Mouse (Mus musculus): Measurements from ENCODE around the gene Cd164. TPM values are rescaled to one million over a fixed set of nuclear protein-coding genes. Genes with fewer than 3 reads are reported as not detected.
A peak's percentile ranks its signal among the peaks of the same experiment; 100 is the strongest.

Gene Cd164
- 100 to 1,000 TPM; 221 to 227 TPM for total RNA-seq (2021)
- long read RNA-seq, experiment 1, transcript Cd164-201 (6 exons, 2,922 nt): major isoform, 85 of 105 reads
- long read RNA-seq, experiment 1, partial matches to known transcripts: 1 of 105 reads
- long read RNA-seq, experiment 1, other reads (novel, unspliced or antisense): 19 of 105 reads
- long read RNA-seq, experiment 2, transcript Cd164-201 (6 exons, 2,922 nt): major isoform, 126 of 144 reads
- long read RNA-seq, experiment 2, partial matches to known transcripts: 9 of 144 reads
- long read RNA-seq, experiment 2, other reads (novel, unspliced or antisense): 9 of 144 reads

DNA sequence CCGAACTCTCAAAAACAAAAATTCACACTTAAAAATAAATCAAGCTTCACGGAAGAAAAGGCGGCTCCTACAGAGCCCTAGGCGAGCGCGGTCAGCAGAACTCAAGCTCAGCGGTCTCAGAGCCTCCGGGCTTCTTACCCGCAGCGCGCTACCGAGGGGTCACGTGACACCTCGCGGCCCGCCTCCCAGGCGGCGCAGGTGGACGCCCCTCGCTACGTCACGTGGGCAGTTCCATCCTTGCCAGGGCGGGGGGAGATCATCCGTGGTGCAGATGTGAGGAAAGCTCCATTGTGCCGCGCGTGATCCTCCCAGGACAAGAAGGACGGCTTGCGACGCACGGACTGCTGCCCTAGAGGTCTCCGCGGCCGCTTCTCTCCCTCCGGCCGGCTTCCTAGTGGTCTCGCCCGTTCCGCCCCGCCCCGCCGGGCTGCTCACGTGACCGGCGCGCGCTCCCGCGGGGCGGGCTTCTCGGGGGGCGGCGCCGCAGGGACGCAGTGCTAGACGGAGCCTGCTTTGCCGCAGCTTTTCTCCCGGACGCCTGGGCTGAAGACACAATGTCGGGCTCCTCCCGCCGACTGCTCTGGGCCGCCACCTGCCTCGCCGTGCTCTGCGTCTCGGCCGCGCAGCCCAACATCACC, at the start of gene Cd164:
Gene Cd164 (plus strand): TSS at position 434 of the 638 bp plus-strand sequence.
- DNase-seq (ENCODE audit: low spot score in 2 of 2): peak; percentile 88 to 93

DNA sequence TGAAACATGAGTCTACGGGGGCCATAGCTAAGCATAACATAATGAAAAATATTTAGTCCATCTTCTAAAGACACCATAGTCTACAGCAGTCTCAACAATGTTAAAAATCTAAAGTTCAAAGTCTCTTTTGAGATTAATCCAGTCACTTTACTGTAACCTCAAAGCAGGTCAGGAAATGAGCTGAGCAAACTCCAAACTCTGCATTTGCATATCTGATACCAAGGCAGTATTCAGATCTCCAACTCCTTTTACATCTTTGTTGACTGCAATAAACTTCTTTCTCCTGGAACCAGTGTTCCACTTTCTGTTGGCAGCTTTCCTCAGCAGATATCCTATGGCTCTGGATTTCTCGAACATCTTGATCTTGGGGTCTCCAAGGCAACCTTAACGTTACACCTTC, 48.5 kb upstream of the Cd164 start:
- DNase-seq (ENCODE audit: low spot score in 2 of 2): no peak

DNA sequence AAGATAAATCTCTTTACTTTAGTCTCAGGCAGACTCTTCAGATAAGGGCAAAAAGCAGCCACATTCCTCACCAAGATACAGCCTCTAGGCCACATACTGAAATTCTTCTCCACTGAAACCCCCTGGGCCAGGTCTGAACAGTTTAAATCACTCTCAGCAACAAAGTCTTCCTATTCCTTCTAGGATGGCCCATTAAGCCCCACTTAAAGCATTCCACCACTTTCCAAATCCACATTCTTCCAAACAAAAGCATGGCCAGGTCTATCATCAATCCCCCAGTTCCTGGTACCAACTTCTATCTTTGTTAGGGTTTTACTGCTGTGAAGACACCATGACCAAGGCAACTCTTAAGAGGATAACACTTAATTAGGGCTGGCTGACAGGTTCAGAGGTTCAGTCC, 46.7 kb upstream of the Cd164 start:
- no peak for DNase-seq (ENCODE audit: low spot score in 2 of 2)

DNA sequence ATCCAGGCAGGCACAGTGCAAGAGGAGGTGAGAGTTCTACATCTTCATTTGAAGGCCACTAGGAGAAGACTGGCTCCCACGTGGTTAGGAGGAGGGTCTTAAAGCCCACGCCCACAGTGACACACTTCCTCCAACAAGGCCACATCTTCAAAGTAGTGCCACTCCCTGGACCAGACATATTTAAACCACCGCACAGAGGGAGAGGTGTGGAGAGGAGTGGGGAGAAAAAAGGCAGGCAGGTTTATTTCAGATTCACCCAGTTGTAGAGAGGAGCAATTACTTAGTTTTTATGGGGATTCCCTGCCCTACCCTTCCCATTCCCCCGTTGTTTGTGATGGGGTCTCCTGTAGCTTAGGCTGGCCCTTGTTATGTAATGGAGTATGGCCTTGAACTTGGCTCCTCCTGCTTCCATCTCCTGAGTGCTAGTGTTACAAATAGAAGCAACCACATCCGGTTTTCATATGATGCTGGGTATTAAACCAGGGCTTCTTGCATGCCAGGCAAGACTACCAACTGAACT, 46.2 kb upstream of the Cd164 start:
- no peak for DNase-seq (ENCODE audit: low spot score in 2 of 2)

DNA sequence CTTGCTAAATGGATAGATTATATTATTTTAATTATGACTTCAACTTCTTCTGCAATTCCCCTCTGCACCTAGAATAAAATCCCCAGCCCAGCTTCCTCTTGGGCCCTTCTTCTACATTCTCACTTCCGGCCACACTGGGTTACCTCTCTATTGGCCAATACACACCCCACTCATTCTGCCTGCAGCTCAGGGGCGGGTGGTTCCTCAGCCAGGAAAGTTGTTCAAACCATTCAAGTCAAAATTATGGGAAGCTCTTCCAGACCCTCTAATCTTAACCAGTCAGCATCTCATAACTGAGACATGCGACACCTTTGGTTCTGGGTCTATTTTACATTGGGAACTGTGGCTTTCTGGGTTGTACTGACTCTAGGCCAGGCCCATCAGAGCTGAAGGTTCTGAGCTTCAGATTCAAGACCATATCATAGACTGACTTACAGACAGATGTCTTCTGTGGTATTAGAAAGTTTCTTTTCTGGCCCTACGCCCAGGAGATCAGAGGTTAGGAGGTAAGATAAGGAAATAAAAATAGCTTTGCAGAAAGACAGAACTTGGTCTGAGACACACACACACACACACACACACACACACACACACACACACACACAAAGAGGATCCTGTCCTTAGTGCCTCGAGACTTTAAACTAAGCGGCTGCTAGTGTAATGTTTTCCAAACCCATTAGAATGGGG, 45.3 kb upstream of the Cd164 start:
- DNase-seq (ENCODE audit: low spot score in 2 of 2): no peak

DNA sequence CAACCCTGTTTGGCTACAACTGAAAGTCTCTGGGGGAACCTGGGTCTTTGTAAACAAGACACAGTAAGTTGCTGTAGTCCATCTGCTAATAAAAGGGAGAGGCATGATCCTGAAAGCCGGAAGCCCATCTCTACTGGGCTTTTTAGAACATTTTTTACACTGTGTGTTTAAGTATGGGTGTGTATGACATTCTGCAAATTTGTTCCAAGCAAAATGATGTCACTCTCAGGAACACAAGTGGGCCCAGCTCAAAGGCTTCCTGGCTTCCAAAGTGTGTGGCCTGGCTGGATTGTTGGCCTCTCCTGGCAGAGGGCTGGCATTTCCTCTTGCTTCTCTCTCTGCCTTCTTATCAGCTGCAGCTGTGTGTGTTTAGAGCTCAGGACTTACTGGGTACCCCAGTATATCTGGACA, 44.2 kb upstream of the Cd164 start:
- DNase-seq (ENCODE audit: low spot score in 2 of 2): no peak

DNA sequence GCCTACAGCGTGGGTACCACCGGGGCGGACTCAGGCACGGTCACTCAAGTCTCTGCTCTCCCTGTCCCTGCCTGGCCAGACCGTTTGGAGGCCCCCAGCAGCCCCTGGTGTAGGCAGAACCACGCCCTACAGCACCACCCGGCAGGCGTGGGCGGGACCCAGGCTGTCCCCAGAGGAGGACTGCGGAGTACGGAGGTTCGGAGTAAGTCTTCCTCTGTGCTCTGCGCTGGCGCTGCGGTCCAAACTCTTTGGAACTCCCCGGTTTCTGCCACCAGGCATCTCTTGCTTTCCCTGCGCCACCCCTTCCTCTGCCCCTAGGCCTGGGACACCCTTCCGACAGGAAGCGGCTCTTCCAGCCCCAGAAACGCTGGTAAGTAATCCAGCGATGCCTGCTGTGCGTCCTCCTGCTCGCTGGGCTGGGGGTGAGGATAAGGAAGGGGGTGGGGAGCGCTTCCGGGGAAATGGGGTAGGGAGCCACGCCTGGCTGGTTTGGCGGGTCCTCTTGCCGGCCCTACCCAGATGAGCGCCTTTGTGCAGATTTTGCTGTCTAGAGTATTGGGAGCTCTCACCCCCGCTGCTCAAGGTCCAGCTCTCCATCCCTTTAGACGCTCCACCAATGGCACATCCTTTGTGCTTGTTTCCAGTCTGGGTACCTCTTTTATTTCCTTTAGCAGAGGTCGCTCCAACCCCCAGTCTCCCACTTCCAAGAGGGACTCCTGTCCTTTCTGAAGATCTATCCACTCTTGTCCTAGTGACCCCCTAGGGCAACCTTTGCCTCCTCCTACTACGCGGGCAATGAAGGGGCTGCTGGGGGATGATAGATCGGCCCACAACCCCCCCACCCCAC, 42.8 kb upstream of the Cd164 start, which contains the start of gene Mical1:
Gene Mical1 (plus strand): TSS at position 144 of the 847 bp plus-strand sequence.
- DNase-seq (ENCODE audit: low spot score in 2 of 2): peak in 1 of 2 experiments; percentile 71

DNA sequence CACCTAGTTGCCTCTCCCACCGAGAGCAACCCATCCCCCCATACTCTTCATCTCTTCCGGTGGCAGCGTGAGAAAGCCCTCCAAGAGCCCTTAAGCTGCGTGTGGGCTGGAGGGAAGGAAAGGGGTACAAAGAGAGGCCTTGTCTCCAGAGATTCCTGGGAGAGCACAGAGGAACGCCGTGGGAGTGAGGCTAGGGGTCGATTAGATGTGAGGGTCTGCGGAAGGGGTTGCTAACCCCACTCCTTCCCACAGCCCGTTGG, 42.3 kb upstream of the Cd164 start:
- DNase-seq (ENCODE audit: low spot score in 2 of 2): no peak

DNA sequence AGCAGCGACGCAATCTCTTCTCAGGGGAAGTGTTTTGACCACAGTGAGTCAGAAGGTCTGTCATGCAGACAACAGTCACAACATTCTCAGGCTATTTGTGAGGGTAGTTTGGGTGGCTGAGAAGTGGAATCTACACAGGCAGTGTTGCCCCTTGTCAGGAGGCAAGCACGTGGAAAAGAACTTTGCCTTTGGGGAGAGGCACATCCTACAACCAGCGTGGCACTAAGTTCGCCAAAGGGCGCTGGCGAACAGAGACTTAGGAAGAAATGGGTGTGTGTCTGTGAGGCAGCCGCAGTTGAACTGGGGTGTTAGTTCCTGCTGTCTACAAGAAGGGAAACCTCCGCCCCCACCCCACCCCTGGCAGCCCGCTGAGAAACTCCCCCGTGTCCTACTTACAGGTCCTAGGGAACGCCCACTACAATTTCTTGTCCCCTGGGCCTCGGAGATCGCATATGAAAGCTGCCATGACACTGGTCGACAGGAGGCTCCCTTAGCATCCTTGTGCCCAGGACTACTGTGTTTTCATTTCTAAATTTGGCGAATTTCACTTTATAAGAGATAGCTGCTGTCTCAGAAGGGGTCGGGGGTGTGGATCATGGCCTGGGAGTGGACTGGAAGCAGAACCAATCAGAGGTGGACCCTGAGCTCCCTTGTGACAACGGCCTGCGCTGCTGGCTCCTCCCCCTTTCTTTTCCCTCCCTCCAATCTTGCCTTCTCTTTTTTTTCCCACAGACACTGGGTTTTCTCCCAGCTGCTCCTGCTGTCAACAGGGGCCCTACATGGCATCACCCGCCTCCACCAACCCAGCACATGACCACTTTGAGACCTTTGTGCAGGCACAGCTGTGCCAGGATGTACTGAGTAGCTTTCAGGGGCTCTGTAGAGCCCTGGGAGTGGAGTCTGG, 41.7 kb upstream of the Cd164 start:
- DNase-seq (ENCODE audit: low spot score in 2 of 2): peak in 1 of 2 experiments; percentile 76

DNA sequence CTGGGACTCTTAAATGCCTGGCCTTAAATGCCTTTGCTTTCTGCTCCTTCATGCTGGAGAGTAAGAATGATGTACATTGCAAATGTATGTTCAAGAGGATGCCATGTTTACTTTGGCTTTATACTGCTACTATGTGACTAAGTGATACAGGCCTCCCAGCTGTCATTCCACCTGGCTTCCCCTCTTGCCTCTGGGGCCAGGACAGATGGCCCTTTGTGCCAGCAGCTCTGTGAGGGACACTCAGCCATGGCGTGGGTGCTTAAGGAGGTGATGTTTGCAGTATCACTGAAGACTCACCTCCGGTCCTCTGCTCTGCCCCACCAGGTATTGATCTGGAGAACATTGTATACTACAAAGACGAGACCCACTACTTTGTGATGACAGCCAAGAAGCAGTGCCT, 39.3 kb upstream of the Cd164 start:
- no peak for DNase-seq (ENCODE audit: low spot score in 2 of 2)

DNA sequence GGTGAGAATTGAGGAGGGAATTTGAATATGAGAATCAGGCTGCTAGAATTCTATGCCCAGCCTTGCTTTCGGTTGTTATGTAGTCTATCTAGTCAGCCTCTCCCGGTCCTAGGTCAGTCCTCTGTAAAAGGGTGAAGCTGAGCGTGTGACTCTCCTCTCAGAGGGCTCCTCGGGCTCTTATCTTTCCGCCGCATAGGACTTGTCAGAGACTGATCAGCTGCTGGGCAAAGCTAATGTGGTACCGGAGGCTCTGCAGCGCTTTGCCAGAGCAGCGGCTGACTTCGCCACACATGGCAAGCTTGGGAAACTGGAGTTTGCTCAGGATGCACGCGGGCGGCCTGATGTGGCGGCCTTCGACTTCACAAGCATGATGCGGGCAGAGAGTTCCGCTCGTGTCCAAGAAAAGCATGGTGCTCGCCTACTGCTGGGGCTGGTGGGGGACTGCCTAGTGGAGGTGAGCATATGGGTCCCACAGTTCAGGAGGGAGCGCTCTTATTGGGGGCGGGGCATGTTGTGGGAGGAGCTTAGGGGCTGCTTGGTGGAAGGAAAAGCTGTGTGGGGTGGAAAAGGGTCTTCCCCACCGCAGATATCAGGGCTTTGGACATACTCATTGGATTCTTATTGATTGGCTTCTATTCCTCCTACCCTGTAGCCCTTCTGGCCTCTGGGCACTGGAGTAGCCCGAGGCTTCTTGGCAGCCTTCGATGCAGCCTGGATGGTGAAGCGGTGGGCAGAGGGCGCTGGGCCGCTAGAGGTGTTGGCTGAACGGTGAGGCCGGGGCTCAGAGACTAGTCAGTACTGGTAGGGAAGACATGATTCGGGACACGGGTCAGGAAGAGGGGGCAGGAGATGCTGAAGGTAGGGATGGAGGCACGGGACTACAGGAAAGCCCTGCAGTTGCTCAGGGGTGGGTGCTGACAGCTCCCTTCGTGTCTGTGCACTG, 38.0 kb upstream of the Cd164 start:
- no peak for DNase-seq (ENCODE audit: low spot score in 2 of 2)

DNA sequence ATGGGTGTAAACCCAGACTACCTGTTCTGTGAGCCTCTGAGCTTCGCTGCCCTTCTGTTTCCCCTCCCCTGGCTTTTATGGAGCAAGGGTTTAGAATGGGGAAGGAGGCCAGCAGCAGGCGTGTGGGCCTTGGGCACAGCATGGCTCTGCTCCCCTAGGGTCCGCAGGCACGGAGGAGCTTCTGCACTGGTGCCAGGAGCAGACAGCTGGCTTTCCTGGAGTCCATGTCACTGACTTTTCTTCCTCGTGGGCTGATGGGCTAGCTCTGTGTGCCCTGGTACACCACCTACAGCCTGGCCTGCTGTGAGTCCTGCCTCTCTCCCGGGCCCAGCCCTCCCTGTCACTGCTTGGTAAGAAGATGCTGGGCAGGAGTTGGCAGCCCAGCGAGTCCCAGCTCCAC, 36.8 kb upstream of the Cd164 start:
- no peak for DNase-seq (ENCODE audit: low spot score in 2 of 2)

DNA sequence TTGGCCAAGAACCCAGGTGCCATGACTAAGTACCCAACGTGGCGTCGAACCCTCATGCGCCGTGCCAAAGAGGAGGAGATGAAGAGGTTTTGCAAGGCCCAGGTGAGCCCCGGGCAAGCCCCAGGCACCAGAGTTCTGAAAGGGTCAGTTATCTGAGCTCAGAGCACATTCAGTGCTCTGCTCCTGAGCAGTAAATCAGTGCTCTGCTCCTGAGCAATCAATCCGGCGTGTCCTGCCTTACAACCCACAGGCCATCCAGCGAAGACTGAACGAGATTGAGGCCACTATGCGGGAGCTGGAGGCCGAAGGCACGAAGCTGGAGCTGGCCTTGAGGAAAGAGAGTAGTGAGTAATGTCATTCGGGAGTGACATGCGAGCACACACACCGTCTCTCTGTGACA, 33.4 kb upstream of the Cd164 start:
- DNase-seq (ENCODE audit: low spot score in 2 of 2): no peak

DNA sequence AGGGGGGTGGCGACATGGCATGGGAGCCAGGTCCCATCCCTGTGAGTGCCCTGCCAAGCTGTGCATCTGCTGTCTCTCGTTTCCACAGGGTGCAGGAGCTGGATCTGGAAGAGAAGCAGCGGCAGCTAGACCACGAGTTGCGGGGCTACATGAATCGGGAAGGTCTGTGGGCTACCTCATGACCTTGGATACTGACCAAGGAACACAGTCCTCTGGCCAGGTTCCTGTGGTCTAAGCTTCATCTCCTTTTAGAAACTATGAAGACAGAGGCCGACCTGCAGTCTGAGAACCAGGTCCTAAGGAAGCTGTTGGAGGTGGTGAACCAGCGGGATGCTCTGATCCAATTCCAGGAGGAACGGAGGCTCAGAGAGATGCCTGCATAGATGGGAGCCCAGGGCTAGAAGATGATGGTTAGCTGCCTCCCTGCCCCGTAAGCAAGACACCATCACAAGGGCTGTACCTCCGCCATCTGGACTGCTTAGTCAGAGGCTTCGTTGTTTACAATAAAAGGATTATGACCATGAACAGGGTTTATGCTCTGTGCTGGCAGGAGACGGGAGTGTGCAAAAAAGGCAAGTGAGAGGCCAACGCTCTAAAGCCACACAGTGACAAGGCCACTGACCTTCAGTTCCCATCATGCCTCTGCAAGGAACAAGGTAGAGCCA, 32.6 kb upstream of the Cd164 start:
- no peak for DNase-seq (ENCODE audit: low spot score in 2 of 2)

DNA sequence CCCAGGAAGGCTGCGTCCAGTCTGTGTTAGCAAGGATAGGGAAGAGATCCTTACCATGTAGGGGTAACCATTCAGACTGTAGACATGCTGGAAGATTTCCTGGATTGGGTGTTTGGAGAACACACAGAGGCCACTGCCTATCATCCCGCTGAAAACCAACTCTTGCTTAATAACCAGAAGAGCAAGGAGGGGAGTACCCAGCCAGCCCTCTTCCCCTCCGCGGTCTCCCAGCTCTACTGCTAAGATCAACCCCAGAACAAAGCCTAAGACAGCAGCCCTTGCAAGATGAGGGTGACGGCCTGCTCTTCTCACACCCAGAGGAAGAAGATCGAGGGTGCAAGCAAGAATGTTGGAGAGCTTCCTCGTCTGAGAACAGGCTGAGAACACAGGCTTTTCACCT, 30.3 kb upstream of the Cd164 start:
- DNase-seq (ENCODE audit: low spot score in 2 of 2): no peak

DNA sequence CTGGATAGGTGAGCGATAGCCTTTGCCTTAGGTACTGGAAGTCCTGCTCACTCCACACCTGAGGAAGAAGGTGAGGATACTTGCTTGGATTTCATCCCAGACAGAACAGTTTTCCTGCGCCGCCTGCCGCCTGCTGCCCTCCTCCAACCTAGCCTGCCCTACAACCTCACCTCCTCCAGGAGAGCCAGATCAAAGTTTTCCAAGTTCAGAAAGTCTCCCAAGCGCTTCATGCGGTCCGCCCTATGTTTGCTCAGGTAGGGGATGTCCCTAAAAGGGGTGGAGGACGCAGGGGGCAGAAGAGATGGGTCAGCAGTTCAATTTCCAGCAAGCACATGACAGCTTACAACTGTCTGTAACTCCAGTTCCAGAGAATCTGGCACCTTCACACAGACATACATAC, 29.9 kb upstream of the Cd164 start:
- DNase-seq (ENCODE audit: low spot score in 2 of 2): no peak

DNA sequence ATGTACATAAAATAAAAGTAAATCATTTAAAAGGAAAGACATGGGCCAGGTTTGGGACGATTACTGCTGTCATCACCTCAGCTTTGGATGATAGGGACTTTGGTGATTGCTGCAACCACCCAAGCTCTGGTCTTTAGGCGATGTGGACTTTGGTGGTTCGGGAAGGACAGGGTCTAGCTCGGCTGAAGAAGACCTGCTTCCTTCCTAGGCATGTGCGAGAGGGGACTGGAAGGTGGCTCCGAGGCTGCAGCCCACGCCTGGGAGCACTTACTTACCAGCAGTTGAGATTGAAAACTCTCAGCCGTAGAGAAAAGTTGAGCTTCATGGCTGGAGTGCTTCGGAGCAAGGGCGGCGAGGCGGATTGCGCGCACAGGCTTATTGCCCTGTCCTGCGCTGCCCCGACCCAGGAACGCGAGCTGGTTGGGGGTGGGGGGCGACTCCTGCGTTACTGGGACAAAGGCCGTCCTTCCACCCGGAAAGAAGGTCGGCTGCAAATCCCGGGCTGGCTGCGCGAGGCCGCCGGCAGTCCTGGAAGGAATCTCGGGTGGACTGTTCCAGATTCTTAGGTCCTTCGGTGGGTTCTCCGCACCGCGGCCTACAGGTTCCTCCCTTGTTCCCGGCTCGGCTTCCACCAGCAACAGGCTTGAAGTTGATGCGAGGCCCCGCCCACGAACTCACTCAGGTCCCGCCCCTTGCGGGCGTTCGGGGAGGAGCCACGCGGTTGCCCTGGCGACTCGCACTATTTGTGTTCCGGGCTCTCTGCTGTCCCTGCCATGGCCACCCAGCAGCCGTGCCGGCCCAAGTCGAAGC, 29.3 kb upstream of the Cd164 start, which contains the start of the genes Smpd2 and Ppil6:
Gene Smpd2 (minus strand): TSS at position 662 of the 810 bp plus-strand sequence.
Gene Ppil6 (plus strand): TSS at position 732 of the 810 bp plus-strand sequence.
- peak; percentile 86 to 94 for DNase-seq (ENCODE audit: low spot score in 2 of 2)

DNA sequence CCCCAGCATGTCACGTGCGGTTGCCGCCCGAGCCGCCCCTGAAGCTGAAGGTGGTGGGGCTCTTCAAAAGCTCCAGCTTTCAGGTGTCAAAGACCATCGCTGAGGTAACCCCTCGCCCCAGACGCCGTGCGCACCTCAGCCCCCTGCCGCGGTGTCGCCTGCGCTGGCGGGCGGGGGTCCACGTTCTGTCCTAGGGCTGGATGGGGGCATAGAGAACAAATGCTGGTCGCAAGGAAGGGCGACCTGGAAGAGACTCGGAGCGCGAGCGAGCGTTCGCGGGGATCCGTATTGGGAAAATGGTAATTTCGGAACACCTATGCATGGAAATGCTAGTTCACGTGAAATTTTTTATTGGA, 28.7 kb upstream of the Cd164 start:
- DNase-seq (ENCODE audit: low spot score in 2 of 2): no peak
